Mouse (Mus musculus): ENCODE results near the gene 1700012A03Rik. TPM values are rescaled to one million over a fixed set of nuclear protein-coding genes. Genes with fewer than 3 reads are reported as not detected.

1700012A03Rik gene
- polyA plus RNA-seq, 1 experiment from 2014 or later = not detected

DNA sequence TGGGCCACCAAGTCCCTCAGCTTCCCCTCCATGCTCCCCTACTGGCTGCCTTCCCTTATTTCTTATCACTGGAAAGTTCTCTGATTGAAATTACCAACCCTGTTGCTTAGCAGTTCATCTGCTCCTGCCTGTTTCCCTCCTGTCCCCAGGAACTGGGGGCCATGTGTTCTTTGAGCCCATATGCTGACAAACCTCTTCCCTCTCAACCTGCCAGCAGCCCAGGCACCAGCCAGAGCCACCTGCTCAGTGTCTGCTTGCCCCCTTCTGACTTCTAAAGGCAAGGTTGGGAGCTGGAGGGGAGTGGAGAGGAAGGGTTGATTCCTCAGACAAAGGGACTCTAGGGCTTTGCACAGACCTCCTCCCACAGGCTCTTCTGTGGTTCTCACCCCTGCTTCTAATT is 4.7 kb upstream of the 1700012A03Rik start:
- Histone ChIP-seq H3K4me3 (no peak overlapping the region), H3K4me2 (no peak overlapping the region), H3K9ac (no peak overlapping the region), H3K27ac (no peak overlapping the region), H3K9me3 (no peaks in the 10 kb centered on the region), H3K4me1 (no peaks in the 10 kb centered on the region; the same call in 1 of the 2 replicates), H3K27me3 (no peaks in the 10 kb centered on the region), H3K36me3 (no peaks in the 10 kb centered on the region)
- no peak for ATAC-seq (ENCODE audit: insufficient number of reproducible peaks, low FRiP score, low TSS enrichment, low read depth)

DNA sequence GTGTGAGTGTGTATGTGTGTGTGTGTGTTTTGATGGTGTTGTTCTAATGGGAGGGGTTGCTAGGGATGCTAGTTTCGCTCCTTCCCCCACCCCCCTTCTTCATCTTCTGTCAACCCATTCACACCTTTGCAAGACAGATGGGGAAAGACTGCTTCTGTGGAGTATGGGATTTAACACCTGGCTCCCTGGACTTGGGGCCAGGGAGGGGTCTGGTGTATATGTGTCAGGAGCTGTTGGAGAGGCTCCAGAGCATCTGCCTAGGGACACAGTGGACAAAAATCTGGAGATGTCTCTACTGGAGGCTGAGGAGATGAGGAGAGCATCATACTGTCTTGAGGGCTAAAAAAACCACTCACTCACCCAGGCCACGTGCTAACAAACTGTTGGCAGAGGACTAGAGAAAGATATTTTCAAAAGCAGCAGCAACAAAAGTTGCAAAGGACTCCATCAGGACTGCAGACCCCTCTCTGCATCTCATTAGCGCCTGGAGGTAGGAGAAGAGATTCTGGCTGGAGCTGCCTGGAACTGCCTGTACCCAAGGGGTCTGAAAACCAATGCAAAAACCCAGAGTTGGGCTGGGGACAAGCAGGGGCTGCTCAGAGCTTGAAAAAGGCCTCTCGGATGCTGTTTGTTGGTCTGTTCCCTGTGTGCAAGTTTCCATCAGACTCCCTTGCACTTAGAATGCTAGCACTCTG is 643 bp upstream of the 1700012A03Rik start:
- no peak for ATAC-seq (ENCODE audit: insufficient number of reproducible peaks, low FRiP score, low TSS enrichment, low read depth)
- no peaks in the 10 kb centered on the region; the same call in 1 of the 2 replicates for H3K4me1 ChIP-seq
- H3K27me3 ChIP-seq = no peaks in the 10 kb centered on the region
- no peaks in the 10 kb centered on the region for H3K9me3 ChIP-seq
- H3K4me3 ChIP-seq = no peak overlapping the region
- no peak overlapping the region for H3K9ac ChIP-seq
- H3K27ac ChIP-seq = no peak overlapping the region
- no peaks in the 10 kb centered on the region for H3K36me3 ChIP-seq
- H3K4me2 ChIP-seq = no peak overlapping the region
- WGBS = 50% methylated on average over 4 of the region's 4 CpGs

DNA sequence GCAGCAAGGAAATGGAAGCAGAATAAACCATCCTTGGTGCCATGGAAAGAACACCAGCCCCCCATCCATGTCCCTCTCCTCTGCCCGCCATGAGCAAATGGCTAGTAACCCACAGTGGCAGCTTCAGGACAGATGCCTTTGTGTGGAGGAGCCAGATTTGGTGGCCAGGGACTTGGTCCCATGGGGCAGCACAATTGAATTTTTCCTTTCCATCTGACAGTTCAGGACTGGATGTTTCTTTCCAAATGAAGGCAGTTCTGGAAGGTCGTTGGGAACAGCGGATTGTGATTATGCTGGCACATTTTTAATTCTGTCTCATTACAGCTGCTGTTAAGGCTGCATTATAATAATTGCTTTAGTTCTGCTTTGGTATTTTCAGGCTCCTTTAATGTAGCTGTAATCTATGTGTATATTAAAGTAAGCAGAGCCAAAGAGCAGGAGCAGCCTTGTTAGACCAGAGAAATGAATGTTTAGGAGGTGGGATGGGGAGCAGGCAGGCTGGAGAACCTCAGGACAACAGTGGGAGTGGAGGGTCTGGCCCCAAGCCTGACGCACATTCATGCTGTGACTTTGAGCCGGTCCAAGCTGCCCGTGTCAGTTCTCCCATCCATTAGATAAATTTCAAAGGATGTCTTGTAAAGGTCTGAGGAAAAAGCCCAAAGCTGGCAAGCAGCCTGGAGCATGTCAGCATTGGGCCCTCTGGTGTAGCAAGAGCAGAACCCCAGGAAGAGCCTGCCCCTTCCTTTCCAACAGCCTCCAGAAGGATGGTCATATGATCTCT is 2.3 kb downstream of the 1700012A03Rik start:
- Histone ChIP-seq H3K9me3 (no peaks in the 10 kb centered on the region), H3K4me1 (no peaks in the 10 kb centered on the region; the same call in 1 of the 2 replicates), H3K27ac (no peak overlapping the region), H3K9ac (no peak overlapping the region), H3K4me2 (no peak overlapping the region), H3K27me3 (no peaks in the 10 kb centered on the region), H3K36me3 (no peaks in the 10 kb centered on the region), H3K4me3 (no peak overlapping the region)
- no peak for ATAC-seq (ENCODE audit: insufficient number of reproducible peaks, low FRiP score, low TSS enrichment, low read depth)
- 78% methylated on average over 6 of the region's 6 CpGs for WGBS

DNA sequence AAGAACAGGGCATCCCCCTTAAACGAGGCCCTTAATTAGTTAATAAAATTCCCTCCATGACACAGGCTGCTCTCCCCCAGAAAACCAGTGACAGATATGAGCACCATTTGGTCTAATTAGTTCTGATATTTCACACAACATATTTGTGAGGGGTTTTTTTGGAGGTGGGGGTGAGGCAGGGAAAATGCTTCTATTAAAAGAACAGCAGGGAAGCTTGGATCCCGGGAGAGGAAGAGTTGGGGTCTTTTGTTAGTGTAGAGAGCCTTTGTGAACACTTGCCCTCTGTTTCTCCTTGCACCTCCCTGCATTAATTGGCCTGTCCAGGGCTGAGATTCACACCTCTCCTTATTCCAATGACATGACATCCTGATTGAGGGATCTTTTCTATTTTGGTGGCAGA is 6.5 kb downstream of the 1700012A03Rik start:
- no peak for ATAC-seq (ENCODE audit: insufficient number of reproducible peaks, low FRiP score, low TSS enrichment, low read depth)
- Histone ChIP-seq H3K4me1 (no peaks in the 10 kb centered on the region), H3K27me3 (no peaks in the 10 kb centered on the region), H3K27ac (no peak overlapping the region), H3K4me3 (no peak overlapping the region), H3K36me3 (no peaks in the 10 kb centered on the region), H3K9me3 (no peaks in the 10 kb centered on the region), H3K4me2 (no peak overlapping the region), H3K9ac (no peak overlapping the region)
- 40% methylated on average over 2 of the region's 2 CpGs for whole genome bisulfite sequencing

DNA sequence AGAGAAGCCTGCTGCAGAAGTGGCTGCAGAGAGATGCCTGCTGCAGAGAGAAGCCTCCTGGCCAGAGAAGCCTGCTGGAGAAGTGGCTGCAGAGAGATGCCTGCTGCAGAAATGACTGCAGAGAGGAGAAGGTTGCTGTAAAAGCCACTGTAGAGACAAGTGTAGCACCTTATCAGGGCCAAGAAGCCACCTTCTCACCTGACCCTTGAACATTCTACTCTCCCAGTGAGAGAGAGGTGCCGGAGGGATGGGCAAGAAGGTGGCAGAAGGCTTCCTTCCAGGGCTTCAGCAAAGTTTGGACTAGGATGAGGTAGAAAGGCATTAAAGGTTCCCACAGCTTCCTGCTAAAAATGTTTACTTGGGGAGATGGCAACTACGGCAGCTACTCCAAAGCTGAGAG is 8.5 kb downstream of the 1700012A03Rik start:
- H3K36me3 ChIP-seq = no peaks in the 10 kb centered on the region
- 87% methylated on average over 2 of the region's 2 CpGs for WGBS
- no peaks in the 10 kb centered on the region for H3K4me1 ChIP-seq
- H3K4me2 ChIP-seq = no peak overlapping the region
- no peaks in the 10 kb centered on the region for H3K9me3 ChIP-seq
- H3K9ac ChIP-seq = no peak overlapping the region
- no peak overlapping the region for H3K4me3 ChIP-seq
- H3K27me3 ChIP-seq = no peaks in the 10 kb centered on the region
- no peak for ATAC-seq (ENCODE audit: insufficient number of reproducible peaks, low FRiP score, low TSS enrichment, low read depth)
- no peak overlapping the region for H3K27ac ChIP-seq

DNA sequence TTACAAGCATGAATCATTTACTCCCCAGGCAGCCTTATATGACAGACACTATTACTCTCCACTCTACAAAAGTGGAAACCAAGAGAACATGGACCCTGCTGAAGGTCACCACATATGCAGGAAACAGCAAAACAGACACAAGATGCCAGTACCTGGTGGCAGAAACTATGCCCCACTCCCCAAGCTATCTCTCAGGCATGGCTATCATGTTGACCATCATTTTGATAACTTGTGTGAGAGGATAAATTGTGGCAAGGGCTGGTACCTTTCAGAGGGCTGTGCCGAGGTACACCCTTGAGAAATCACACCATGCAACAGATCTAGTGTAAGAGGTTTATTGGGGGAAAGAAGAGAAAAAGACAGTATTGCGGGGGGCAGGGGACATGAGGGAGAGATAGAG is 10.6 kb downstream of the 1700012A03Rik start:
- Histone ChIP-seq H3K4me1 (no peaks in the 10 kb centered on the region), H3K9ac (no peak overlapping the region), H3K27me3 (no peaks in the 10 kb centered on the region), H3K4me3 (no peak overlapping the region), H3K36me3 (no peaks in the 10 kb centered on the region), H3K4me2 (no peak overlapping the region), H3K27ac (no peak overlapping the region), H3K9me3 (no peaks in the 10 kb centered on the region)
- WGBS = 84% methylated on average over 2 of the region's 2 CpGs
- ATAC-seq (ENCODE audit: insufficient number of reproducible peaks, low FRiP score, low TSS enrichment, low read depth) = no peak

DNA sequence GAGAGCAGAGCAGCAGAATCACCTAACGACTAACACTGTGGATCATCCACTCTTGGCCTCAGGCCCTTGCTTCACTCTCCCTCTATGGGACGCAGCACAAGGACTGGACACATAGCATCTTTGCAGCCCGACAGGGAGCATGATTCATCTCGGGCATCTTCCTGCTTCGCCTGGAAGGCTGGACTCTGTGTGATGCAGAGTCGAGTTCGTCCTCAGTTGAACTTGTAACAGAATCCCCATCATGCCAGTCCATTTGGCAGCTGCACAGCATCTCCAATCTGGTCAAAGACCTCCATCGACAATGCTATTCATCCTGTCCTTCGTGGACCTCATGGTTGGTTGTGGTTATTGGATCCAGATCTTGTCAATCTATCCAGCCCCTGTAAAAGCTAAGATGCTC is 11.2 kb downstream of the 1700012A03Rik start:
- 75% methylated on average over 9 of the region's 9 CpGs for WGBS
- Histone ChIP-seq H3K27ac (no peak overlapping the region), H3K9ac (no peak overlapping the region), H3K4me3 (no peak overlapping the region), H3K4me1 (no peaks in the 10 kb centered on the region), H3K4me2 (no peak overlapping the region), H3K9me3 (no peaks in the 10 kb centered on the region), H3K36me3 (no peaks in the 10 kb centered on the region), H3K27me3 (no peaks in the 10 kb centered on the region)
- no peak for ATAC-seq (ENCODE audit: insufficient number of reproducible peaks, low FRiP score, low TSS enrichment, low read depth)

DNA sequence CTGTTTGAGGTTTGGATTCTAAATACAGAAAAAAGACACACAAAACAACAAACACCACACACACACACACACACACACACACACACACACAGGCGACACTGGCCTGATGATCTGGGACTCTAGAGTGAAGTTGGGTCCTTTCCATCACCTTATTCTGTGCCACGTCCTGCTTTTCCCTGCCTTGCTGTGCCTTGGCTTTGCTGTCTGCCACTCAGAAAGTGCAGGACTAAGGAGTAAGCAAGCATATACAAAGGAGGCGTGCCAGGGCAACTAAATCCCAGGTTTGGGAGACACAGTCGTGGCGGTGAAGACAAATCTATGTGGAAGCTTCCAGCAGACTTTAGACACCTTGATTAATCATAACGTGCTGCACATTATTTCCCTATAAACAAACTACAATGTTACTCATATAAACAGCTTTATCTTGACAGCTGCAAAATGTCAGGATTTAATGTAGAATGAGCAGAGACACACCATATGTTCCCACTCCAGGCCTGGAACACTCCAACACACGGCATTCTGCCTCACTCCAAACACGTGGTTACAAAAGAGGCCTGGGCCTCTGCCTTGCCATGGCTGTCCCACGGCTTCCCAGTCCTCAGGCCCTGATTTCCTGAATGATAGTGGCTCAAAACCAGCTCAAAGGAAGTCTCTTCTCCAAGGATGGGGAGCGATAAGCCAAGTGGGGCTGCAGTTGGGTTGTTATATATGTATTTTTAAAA is 15.9 kb downstream of the 1700012A03Rik start:
- Histone ChIP-seq H3K4me1 (no peaks in the 10 kb centered on the region), H3K4me2 (no peak overlapping the region), H3K27ac (no peak overlapping the region), H3K36me3 (no peaks in the 10 kb centered on the region), H3K9ac (no peak overlapping the region), H3K4me3 (no peak overlapping the region), H3K9me3 (no peaks in the 10 kb centered on the region), H3K27me3 (no peaks in the 10 kb centered on the region)
- WGBS = 72% methylated on average over 10 of the region's 10 CpGs
- ATAC-seq (ENCODE audit: insufficient number of reproducible peaks, low FRiP score, low TSS enrichment, low read depth) = no peak

DNA sequence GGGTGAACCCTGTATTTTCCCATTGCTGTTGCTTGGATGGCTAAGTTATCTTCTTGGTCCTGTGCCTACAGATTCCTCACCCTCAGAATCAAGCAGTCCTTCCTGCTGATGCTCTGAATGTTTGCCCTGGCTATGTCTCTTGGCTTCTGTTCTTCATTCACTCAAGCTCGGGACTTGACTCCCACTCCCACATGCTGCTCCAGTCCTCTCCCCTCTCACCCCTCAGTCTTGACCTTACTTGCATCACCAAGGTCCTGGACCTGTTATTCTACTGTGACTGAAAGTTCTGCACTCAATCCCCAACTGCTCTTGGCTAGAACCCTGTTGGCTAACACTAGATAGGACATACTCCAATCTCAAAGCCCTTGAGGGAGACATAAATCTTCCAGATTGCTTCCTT is 22.1 kb downstream of the 1700012A03Rik start:
- H3K4me3 ChIP-seq = no peak overlapping the region
- H3K9me3 ChIP-seq = no peaks in the 10 kb centered on the region
- H3K27ac ChIP-seq = no peak overlapping the region
- H3K4me1 ChIP-seq = no peaks in the 10 kb centered on the region
- H3K36me3 ChIP-seq = no peaks in the 10 kb centered on the region
- H3K9ac ChIP-seq = no peak overlapping the region
- H3K4me2 ChIP-seq = no peak overlapping the region
- no peak for ATAC-seq (ENCODE audit: insufficient number of reproducible peaks, low FRiP score, low TSS enrichment, low read depth)
- 70% methylated on average over 1 of the region's 1 CpGs for WGBS
- no peaks in the 10 kb centered on the region for H3K27me3 ChIP-seq

DNA sequence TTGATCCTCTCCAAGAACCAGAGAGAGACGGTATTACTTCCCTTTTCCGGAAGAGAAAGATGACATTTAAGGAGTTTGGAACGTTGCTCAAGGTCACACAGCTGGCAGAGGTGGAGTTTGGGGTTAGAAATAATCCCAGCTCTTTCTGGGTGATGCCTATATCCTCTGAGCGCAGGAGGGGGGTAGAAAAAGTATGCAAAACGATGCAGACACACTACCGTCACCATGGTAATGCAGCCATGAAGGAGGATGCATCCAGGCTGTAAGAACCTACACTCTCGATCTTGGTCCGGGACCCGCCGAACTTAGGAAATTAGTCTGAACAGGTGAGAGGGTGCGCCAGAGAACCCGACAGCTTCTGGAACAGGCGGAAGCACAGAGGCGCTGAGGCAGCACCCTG is 43.3 kb downstream of the 1700012A03Rik start:
- no peaks in the 10 kb centered on the region for H3K4me1 ChIP-seq
- no peak overlapping the region for H3K4me3 ChIP-seq
- 84% methylated on average over 11 of the region's 14 CpGs for WGBS
- no peaks in the 10 kb centered on the region for H3K36me3 ChIP-seq
- no peaks in the 10 kb centered on the region for H3K27me3 ChIP-seq
- no peak for ATAC-seq (ENCODE audit: insufficient number of reproducible peaks, low FRiP score, low TSS enrichment, low read depth)
- H3K4me2 ChIP-seq = no peak overlapping the region
- no peaks in the 10 kb centered on the region for H3K9me3 ChIP-seq
- no peak overlapping the region for H3K27ac ChIP-seq
- no peak overlapping the region for H3K9ac ChIP-seq

DNA sequence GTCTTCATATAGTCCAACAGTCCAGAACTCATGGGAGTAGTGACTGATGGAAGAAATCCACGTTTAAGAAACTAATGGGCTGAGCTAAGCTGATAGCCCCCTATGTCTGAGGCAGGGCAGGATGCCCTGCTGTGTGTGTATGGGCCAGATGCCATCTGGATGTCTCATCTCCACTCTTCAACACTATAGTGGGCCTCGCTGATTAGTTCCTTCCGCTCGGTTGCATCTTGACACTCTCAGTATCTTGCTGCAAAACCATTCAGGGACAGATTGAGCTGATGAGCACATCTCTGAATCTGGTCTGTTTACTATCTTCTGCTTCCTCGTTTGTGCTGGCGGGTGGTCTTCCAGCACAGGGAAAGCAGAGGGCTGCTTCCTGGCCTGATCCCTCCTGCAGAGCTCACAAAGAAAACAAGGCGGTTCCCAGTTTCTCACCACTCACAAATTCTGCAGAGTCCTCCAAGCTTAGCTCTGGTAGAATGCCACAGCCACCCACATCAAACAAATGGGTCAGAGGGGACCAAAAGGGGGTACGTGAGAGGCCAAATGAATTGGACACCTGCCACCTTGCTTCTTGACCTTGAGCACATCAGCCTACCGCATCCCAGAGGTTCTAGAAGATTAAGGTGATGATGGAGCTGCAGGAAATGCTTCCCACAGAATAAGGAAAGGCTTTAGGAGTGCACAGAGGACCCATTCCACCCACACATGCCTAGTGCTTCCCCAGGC is 55.7 kb downstream of the 1700012A03Rik start:
- ATAC-seq (ENCODE audit: insufficient number of reproducible peaks, low FRiP score, low TSS enrichment, low read depth) = no peak
- WGBS = 53% methylated on average over 9 of the region's 9 CpGs
- Histone ChIP-seq H3K4me1 (no peaks in the 10 kb centered on the region), H3K4me3 (no peak overlapping the region), H3K4me2 (no peak overlapping the region), H3K27ac (no peak overlapping the region), H3K9me3 (no peaks in the 10 kb centered on the region), H3K36me3 (no peaks in the 10 kb centered on the region), H3K9ac (no peak overlapping the region), H3K27me3 (no peaks in the 10 kb centered on the region)

Data from limb, embryonic 15.5 days (tissue).